Comparison of ENCODE assay signal across 19 mouse cellular contexts in the genomic region with DNA sequence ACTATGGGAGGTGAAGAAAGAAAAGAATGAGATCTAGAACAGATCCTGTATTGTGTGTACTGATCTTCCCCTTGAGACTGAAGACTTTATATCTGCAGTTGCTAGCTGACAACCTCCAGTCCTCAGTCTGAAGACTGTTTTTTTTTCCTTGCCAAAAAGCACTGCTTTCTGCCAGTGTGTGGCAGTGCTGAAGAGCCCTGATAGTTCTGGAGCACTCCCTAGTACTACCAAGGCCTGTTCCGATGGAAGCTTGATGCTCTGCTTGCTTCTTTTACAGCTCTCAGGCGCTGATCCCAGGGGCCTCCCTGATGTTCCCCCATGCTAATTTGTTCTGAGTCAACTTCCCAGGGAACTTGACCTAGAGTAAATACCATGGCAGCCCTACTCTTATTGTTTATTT. TPM values are rescaled to one million over a fixed set of nuclear protein-coding genes. Genes with fewer than 3 reads are reported as not detected.
A peak's percentile ranks its signal among the peaks of the same experiment; 100 is the strongest.
DNase-seq lines count a peak whose midpoint lies in the region; ATAC-seq and TF ChIP-seq lines count a peak whose summit lies in the region.
"Had no signal": no experiment of that assay in that cellular context is flagged by ENCODE, and none has a peak within 500 bp of the region (broad histone marks: within the 10 kb centered on the region; RNA-seq: fewer than 3 reads in every experiment).

No protein-coding gene starts in this region.

- H3K4me3 ChIP-seq in heart, adult 2 months = no peak overlapping the region
- H3K4me3 ChIP-seq in layer of hippocampus, adult 2 months = no peak overlapping the region
- no peak overlapping the region for H3K4me3 ChIP-seq in intestine, postnatal 0 days (ENCODE audit: low read depth, low read length)
- H3K4me3 ChIP-seq: embryonic facial prominence, embryonic 13.5 days had no signal

- no peak for TF ChIP-seq POLR2A in heart, adult 2 months (IDR thresholded peaks at IDR 0.05; ENCODE audit: insufficient read depth, low read depth, low read length)

- H3K27ac ChIP-seq in heart, adult 2 months = no peak overlapping the region
- no peak overlapping the region for H3K27ac ChIP-seq in layer of hippocampus, adult 2 months
- H3K27ac ChIP-seq in intestine, postnatal 0 days (ENCODE audit: low read depth, low read length) = no peak overlapping the region
- H3K27ac ChIP-seq: embryonic facial prominence, embryonic 13.5 days; liver, embryonic 14.5 days had no signal

- H3K9ac ChIP-seq in heart, adult 2 months (ENCODE audit: low read depth, low read length) = no peak overlapping the region
- H3K9ac ChIP-seq in intestine, postnatal 0 days (ENCODE audit: low read depth, low read length) = no peak overlapping the region
- H3K9ac ChIP-seq: embryonic facial prominence, embryonic 13.5 days; liver, embryonic 14.5 days had no signal

- no peak overlapping the region for H3K4me2 ChIP-seq in intestine, postnatal 0 days (replicated peaks; ENCODE audit: low read depth)
- H3K4me2 ChIP-seq: embryonic facial prominence, embryonic 13.5 days had no signal

- H3K9me3 ChIP-seq in intestine, postnatal 0 days (ENCODE audit: control insufficient read depth) = no peaks in the 10 kb centered on the region
- H3K9me3 ChIP-seq: embryonic facial prominence, embryonic 13.5 days had no signal

- TF ChIP-seq EP300 in heart, adult 2 months (IDR thresholded peaks at IDR 0.05; ENCODE audit: insufficient read depth, low read depth, low read length) = no peak

- H3K79me2 ChIP-seq in heart, adult 2 months (replicated peaks; ENCODE audit: control insufficient read depth, insufficient read depth, low read length) = no peaks in the 10 kb centered on the region

- intact Hi-C loops in heart, adult 2 months (cut with DNase I) = no loop called here
- intact Hi-C loops in heart, postnatal 25 days (cut with DNase I) = loop anchor here (5.0 kb wide), 1 partner anchor 33 kb away; a partner anchor contains a TSS

- no peaks in the 10 kb centered on the region for H3K27me3 ChIP-seq in heart, adult 2 months (ENCODE audit: control insufficient read depth, insufficient read depth, low read length)
- no peaks in the 10 kb centered on the region for H3K27me3 ChIP-seq in intestine, postnatal 0 days (replicated peaks; ENCODE audit: control insufficient read depth, insufficient read depth, low read length)
- H3K27me3 ChIP-seq: embryonic facial prominence, embryonic 13.5 days had no signal

- peaks cover 1% of the 10 kb centered on the region for H3K4me1 ChIP-seq in heart, adult 2 months (ENCODE audit: control insufficient read depth, insufficient read depth, low read length)
- H3K4me1 ChIP-seq in intestine, postnatal 0 days (replicated peaks; ENCODE audit: control insufficient read depth, insufficient read depth, low read length) = no peaks in the 10 kb centered on the region
- H3K4me1 ChIP-seq: embryonic facial prominence, embryonic 13.5 days had no signal

- ATAC-seq in intestine, postnatal 0 days = no peak
- ATAC-seq in cerebellum, adult (ENCODE audit: insufficient number of reproducible peaks, low FRiP score, low TSS enrichment) = no peak
- ATAC-seq: hindbrain, embryonic 16.5 days had no signal

- 0 out of 2 replicates have a peak, but pooled peaks have one; percentile 4 for TF ChIP-seq CTCF in heart, adult 2 months (IDR thresholded peaks at IDR 0.05)
- peak; percentile 32 for TF ChIP-seq CTCF in layer of hippocampus, adult 2 months (conservative IDR thresholded peaks at IDR 0.05)
- TF ChIP-seq CTCF in intestine, postnatal 0 days (IDR thresholded peaks at IDR 0.05; ENCODE audit: low read depth) = peak; percentile 39

- no peaks in the 10 kb centered on the region for H3K36me3 ChIP-seq in heart, adult 2 months (ENCODE audit: control insufficient read depth, insufficient read depth, low read length)
- H3K36me3 ChIP-seq in intestine, postnatal 0 days (ENCODE audit: control insufficient read depth, insufficient read depth) = no peaks in the 10 kb centered on the region
- H3K36me3 ChIP-seq: embryonic facial prominence, embryonic 13.5 days had no signal

- DNase-seq in heart, adult 2 months = no peak
- DNase-seq in heart, postnatal 25 days (ENCODE audit: low spot score) = no peak
- DNase-seq in layer of hippocampus, adult 2 months (ENCODE audit: low spot score in 2 of 2) = no peak
- DNase-seq in layer of hippocampus, postnatal 25 days (ENCODE audit: extremely low spot score in 1 of 2, low spot score in 1 of 2) = no peak
- peak; percentile 19 for DNase-seq in NIH3T3 (ENCODE audit: low read depth)
- DNase-seq: adrenal gland, adult 2 months; B cell, adult 2 months; cerebellum, adult 18-20 months; heart, adult 11 months; heart, postnatal 10 days; kidney, postnatal 25 days; left cerebral cortex, postnatal 4 days; right cerebral cortex, postnatal 4 days; thymus, postnatal 36 days had no signal

- whole genome bisulfite sequencing in heart, adult 2 months = 44% methylated on average over 2 of the region's 2 CpGs
- WGBS in intestine, postnatal 0 days = 35% methylated on average over 2 of the region's 2 CpGs

RNA-seq across cellular contexts. Expression of a gene that starts 26.9 kb away (rescaled TPM):
- total RNA-seq in heart, adult 2 months (2021) = 10 to 100 TPM; 17.6 to 18.2 TPM
- 12.0 and 17.7 TPM in 2 replicates for polyA plus RNA-seq in heart, adult 2 months (2012; rRNA removed)
- total RNA-seq in heart, postnatal 25 days (2021) = 10 to 100 TPM; 15.5 to 16.7 TPM
- 10 to 100 TPM; 77.9 to 83.1 TPM for total RNA-seq in layer of hippocampus, adult 2 months (2021)
- 10 to 100 TPM; 74.9 to 77.4 TPM for total RNA-seq in layer of hippocampus, postnatal 25 days (2021)
- 99.6 and 108 TPM in 2 replicates for polyA plus RNA-seq in intestine, postnatal 0 days (2015; fragmentation: Nextera tagmentation; extraction: Ambion mirVana)

RNA-seq across cellular contexts. Expression of a gene that starts 31.9 kb away (rescaled TPM):
- 1 to 10 TPM; 3.6 to 4.2 TPM for total RNA-seq in heart, adult 2 months (2021)
- 1.3 and 1.7 TPM in 2 replicates for polyA plus RNA-seq in heart, adult 2 months (2012; rRNA removed)
- 1 to 10 TPM; 4.2 TPM for total RNA-seq in heart, postnatal 25 days (2021)
- total RNA-seq in layer of hippocampus, adult 2 months (2021) = 1 to 10 TPM; 1.9 to 2.3 TPM
- 1 to 10 TPM; 3.1 TPM for total RNA-seq in layer of hippocampus, postnatal 25 days (2021)
- 17.8 and 18.9 TPM in 2 replicates for polyA plus RNA-seq in intestine, postnatal 0 days (2015; fragmentation: Nextera tagmentation; extraction: Ambion mirVana)
